Comparison of ENCODE assay signal across 16 mouse cellular contexts in genomic region chr13:30711711-30712110, GRCm38 (mm10). TPM values are rescaled to one million over a fixed set of nuclear protein-coding genes. Genes with fewer than 3 reads are reported as not detected.
"Had no signal": no experiment of that assay in that cellular context is flagged by ENCODE, and none has a peak within 500 bp of the region (broad histone marks: within the 10 kb centered on the region; RNA-seq: fewer than 3 reads in every experiment).

No protein-coding gene starts in this region.

- DNase-seq: retina, postnatal 1 day; right cerebral cortex, adult 18-20 months; right cerebral cortex, postnatal 14 days; right cerebral cortex, postnatal 25 days; right cerebral cortex, postnatal 4 days; spleen, adult 18-20 months; thymus, adult 18-20 months; thymus, adult 2 months; thymus, postnatal 14 days; thymus, postnatal 25 days; thymus, postnatal 36 days; thymus, postnatal 4 days had no signal

- H3K9me3 ChIP-seq: neural tube, embryonic 15.5 days; stomach, embryonic 15.5 days had no signal

- H3K4me1 ChIP-seq: neural tube, embryonic 15.5 days; stomach, embryonic 15.5 days had no signal

- H3K4me3 ChIP-seq: neural tube, embryonic 15.5 days; stomach, embryonic 15.5 days had no signal

- H3K36me3 ChIP-seq: stomach, embryonic 15.5 days had no signal

- H3K27me3 ChIP-seq: neural tube, embryonic 15.5 days; stomach, embryonic 15.5 days had no signal

- H3K27ac ChIP-seq: neural tube, embryonic 15.5 days; stomach, embryonic 15.5 days; stomach, postnatal 0 days had no signal

- H3K9ac ChIP-seq: neural tube, embryonic 15.5 days; stomach, embryonic 15.5 days had no signal

- H3K4me2 ChIP-seq: neural tube, embryonic 15.5 days; stomach, embryonic 15.5 days had no signal

RNA-seq across cellular contexts. Expression of gene Irf4, which starts 37.3 kb away (rescaled TPM):
- polyA plus RNA-seq: neural tube, embryonic 14.5 days had no signal
